Mouse (Mus musculus) adrenal gland, postnatal 14 days (tissue): ENCODE measurements at regions not wholly inside any gene's neighbourhood (a gene's known extent, or its start where the extent isn't known, plus 50 kb on each side); places are given as distances from the start of the nearest gene placed in this dataset.
A peak's percentile ranks its signal among the peaks of the same experiment; 100 is the strongest.

ENCODE experiments used
- DNase-seq: peaks from one replicate; pipeline ENCODE4 v3.0.0; 2021; ENCODE audit warnings: mixed read lengths

DNA sequence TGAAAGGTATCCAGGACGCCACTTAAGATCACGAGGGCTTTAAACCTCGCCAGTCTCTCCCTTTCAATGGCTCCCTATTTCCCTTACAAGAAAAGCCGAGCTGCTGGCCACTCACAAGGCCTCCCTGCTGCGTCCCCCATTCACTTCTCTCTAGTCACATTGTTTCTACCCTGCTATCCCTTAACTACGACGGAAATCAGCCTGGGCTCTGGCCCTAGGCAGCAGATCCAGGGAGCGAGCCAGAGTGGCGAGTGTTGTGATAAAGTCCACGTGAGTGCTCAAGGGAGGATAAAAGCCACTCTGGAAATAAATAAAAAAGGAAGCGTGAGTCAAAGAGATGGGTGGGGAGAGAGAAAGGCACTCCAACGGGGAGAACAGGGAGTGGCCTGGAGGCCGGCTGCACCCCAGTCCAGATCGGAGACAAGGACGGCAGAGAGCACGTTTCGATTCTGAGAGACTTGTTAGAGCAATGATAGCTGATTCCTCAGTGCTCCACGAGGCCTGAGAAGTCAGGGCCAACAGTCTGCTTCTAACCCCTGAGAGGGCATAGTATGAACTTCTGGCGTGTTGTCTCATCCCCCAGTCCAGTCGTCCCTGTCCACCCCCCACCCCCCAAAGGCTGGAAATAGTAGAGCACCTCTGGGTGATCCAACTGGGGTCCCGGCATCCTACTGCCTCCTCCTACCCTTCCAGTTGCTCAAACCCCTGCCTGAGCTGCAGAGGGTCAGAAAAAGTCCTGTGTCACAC lies 84.8 kb upstream of the Calm2 start:
- DNase-seq, result peak; percentile 72

DNA sequence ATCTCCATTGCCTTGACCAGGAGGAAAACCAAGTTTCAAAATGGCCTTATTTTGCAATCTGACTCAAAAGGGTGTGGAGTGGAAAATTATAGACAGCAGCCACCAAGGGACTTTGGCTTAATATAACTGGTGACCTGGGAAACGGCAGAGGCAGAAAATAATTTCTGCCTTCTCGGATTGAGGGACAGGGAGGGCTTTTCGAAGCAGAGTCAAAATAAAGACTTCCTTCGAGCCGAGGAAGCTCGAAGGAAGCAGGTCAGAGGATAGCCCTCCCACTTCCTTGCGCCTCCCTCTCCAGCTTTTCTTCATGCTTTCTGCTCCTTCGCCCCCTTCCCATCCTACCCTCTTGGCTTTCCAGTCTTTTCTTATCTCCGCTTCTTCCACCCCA lies 85.4 kb upstream of the Calm2 start:
- peak; percentile 17 for DNase-seq

DNA sequence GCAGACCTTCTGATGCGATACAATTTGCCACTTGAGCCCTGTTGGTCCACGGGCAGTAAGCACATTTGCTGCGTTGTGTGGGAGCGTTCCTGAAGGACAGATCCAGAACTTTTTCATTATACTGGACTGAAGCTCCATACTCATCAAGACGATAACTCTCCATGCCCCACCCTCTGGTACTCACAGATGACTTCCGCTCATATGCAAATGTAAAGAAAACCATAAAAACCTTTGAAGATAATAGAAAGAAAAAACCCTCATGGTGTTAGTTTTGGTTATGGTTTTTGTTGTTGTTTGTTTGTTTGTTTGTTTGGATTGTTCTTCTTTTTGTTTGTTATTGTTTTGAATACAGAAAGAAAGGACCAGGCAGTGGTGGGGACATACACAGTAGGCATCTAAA lies 86.0 kb upstream of the Calm2 start:
- no peak for DNase-seq

DNA sequence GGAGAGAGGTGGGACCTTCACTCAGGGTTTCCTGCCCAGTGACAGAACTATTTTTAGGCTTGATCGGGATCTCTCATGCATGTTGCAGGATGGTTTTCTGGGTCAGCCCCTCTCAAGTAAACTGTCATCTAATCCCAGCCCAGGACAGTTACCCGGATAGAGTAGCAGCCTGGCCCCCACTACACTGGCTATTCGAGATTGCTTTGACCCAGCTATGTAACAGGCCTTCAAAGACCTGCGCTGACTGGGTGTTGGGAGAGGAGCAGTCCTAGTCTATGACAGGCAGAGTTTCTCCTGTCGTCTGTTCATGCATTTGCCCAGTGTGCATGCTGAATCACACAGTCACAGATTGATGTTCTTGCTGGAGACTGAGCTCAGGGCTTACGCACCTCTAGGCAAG lies 86.2 kb upstream of the Epcam start:
- peak; percentile 17 for DNase-seq

DNA sequence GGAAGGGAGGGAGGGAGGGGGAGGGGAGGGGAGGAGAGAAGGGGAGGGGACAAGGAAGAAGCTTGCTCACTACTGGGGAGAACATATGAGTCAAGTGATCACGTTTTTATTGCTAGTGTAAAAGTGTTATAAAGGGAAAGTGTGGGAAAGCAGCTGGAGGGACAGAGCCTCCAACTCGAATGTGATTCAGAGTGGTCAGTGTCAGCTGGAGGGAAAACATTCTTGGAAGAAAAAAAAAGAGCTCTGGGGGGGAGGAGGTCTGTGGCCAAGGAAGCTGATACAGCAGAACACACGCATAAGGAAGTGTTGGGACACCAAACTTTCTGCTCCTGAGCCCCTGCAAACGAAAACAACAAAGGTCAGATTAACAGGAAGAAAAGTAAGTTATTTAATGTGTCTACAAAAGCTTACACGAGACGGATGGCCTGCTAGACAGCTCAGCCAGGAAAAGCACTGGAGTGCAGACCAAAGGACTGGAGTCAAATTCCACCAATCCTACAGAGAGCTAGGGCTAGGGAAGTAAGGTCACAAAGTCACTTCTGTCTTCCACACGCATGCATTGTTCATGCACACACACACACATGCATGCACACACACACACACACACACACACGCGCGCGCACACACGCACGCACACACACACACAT lies 85.1 kb upstream of the Epcam start:
- no peak for DNase-seq

DNA sequence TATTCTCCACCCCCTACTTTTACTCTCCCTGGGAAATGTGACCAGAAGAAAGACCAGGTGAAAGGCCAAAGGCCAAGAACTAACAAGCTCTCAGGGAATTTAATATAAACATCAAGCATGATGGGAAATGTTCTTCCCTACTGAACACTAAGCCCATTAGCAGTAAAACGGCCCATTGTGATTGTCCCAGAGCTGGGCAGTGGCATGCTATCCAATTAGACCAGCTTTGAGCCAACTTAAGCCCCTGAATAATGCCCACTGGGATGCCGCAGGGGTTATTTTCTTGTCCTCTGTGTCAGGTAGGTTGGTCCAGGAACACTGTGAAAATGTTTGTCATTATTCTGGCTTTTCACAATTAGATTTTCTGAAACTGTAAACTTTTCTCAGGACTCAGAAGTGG lies 81.2 kb upstream of the Epcam start:
- DNase-seq, result no peak

DNA sequence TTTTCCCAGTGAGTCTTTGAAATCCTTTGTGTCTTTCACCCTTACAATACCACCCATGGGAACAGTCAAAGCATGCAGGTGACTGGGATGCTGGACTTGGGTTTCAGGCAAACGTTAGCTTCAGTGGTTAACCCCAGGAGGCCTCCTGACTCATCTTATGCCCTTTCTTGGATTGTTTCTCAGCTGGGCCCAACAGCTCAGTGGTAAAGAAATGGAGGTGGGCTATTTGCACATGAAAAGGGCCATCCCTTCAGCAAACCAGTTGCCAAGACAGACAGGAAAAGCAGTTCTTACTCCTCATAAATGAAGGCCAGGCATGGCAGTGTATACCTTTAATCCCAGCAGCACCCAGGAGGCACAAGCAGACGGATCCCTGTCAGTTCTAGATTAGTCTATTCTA lies 77.4 kb upstream of the Epcam start:
- no peak for DNase-seq

DNA sequence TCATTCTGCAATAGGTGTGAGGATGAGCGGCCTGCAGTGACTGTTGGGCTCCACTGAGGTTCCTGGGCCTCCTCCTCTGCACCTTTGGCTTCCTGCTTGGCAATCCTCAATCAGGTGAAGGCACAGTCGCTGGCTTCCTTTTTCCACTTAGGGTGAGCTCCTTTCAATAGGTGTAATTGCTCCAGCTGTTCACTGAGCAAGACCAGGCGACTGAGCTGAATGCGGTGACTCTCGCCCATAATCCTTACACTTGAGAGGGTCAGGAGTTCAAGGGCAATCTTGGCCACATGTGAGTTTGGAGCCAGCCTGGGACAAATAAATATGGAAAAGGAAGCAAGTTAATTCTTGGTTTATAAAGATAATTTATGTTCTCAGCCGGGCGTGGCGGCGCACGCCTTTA lies 76.1 kb upstream of the Epcam start:
- DNase-seq, result no peak

DNA sequence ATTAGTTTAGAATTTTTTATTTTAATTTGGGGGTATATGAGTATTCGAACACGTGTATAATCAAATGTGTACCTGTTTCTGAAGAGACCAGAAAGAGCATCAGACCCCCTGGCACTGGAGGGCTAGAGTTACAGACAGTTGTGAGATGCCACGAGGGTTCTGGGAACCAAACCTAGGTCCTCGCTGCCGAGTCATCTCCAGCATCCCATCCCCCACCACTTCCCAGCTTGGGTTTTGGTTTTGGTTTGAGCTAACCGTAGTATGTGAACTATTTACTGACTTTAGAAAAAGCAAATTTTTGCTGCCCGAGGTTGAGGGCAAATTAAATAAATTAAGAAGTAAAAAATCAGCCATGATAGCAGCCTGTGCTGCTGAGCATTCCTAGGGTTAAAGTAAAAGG lies 74.9 kb upstream of the Epcam start:
- DNase-seq, result no peak

DNA sequence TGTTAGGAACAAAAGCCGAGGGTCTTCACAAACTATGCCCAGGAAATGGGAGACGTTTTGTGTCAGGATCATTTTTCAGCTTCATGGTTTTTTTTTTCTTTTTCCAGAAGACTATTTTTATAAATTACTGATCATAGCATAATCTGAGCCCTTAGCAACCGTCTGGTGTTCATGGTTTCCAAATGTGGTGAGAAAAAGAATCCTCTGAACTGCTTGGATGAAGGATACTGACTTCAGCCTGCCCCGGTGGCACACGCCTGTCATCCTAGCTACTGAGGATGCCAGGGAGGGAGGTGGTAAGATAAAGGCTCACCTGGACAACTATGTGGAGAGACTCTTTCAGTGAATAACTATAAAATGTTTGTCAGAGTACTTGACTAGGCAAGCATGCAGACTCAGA lies 72.4 kb upstream of the Epcam start:
- no peak for DNase-seq

DNA sequence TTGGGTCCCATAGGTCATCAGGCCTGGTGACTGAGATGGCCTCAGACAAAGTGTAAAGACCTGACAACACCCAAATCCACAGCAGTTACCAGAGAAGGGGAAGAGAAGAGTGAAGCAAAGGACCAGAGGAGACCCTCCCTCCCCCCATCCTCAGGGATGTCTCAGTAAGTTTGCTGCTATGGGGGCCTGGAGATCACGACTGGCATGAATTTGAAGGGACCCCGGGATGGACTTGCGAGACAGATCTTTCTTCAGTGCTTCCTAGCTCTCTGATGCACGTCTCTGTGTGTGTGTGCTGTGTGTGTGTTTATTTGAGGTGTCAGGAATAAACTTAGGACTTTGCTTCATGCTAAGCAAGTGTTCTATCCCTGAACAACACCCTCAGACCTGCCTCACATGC lies 70.1 kb upstream of the Epcam start:
- DNase-seq, result no peak

DNA sequence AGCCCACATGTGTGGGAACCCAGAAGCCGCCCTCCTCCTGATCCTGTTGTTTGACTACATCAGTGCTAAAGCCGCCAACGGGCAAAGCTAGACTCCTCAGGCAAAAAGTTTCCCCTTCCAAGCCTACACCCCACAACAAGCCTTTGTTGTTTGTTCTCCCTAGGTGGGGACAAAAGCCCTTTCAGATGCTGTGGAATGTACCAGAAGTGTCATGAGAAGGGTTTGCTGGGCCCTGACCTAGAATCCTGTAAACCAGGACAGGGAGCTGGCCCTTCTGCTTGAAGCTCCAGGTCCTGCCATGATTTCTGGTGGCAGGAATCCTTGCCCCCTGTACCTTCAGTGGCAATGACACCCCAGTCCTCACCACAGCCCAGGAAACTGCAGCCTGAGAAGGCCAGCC lies 69.5 kb upstream of the Epcam start:
- no peak for DNase-seq

DNA sequence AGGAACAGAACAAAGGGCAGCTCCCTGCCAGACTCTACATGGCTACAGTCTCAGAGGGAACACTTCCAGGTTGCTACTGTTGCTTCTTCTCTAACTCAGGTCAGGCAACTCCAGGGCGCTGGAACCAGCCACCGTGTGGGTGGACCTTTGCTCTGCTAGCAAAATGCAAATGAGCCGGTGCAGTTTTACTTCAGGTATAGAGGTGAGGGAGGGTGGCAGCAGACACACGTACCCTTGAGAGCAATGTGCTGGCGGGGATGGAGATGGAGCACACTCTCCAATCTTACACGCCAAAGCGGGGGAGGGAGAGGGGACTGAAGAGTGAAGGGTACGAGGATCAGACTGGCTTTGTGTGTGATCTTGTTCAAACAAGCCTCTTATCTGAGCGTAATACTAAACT lies 68.8 kb upstream of the Epcam start:
- DNase-seq, result no peak

DNA sequence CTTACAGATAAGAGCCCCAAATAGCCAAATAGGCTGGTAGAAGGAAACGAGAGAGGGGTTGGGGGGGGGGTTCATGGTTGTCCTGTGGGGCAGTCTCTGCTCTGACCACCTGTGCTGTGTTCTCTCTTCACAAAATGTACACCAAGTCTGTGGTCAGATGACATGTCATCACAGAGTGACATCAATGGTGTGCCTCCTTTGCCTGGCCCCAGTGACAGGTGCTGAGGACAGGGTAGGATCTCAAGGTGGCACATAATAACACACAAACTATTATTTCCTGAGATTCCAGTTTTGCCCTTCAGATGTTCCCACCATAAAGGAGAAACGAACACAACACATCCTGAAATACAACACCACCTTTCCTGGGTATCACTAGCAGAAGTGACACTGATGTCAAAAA lies 68.3 kb upstream of the Epcam start:
- no peak for DNase-seq

DNA sequence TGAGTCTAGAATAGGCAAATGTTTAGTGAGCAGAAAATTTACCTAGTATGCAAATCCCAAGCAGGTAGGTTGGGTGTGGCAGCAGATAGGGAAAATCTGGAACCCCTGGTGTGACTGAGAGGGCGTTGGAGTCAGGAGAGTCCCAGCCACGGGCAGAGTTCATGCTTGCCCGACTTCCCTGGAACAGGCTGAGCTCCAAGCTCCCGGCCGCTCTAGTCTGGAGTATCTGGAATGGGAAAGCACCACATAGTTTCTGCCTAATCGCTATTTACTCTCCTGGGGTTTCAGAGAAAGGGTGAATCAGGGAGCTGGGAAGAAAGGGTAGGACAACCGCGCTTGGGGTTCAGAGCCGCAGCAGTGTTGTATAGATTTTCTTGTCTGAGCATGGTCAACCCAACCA lies 65.8 kb upstream of the Epcam start:
- no peak for DNase-seq

DNA sequence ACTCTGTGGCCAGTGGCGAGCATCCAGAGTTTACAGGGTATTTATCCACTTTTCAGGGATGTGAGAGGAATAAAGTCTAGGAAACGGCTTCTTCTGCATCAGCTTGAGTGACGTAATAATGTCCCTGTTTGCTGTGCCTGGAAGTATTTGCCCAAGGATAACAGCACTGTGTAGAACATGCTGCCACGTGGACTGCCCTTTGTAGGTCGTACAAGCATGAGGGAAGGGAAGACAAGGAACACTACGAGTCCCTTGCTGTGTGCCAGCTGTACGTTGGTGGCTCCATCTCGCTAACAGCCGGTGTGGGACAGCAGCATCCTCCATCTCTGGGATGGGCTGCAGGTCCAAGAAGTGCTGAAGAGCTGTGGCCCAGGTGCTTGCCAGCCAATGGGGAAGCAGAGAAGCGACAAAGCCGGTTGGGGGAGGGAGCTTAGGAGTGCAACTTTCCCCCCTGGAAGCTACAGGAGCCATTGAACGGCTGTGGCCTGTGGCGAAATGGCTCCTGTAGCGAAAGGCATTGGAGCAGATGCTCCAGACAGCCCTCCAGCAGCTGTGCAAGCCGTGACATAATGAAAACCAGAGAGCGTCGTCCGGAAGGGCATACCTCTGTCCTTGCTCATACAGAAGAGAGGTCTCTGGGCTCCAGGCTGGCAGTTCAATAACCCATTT lies 65.0 kb upstream of the Epcam start:
- DNase-seq, result no peak

DNA sequence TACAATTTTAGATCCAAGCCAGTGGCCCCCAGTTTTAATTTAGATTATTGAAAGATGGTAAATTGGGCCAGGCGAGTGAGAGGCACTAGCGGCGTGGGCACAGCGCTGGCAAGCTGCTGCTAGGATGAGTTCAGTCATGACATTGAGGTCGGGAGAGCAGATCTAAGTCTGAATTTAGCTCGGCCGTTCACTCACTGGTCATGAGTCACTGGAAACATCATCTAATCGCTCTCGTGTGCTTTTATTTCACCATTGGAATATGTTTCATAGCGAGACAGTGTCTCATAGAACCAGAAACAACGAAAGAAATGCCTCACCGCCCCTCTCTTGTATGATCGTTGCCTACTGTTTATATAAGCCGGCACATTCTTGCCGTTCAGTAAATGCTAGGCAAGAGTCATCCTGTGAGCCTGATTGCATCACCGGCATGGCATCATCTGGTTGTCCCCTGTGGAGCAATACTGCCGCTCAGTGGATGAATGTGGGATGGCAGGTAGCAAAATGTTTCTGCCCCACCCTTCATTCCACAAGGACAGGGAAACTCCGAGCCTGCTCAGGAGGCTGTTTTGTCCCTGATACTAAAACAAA lies 64.3 kb upstream of the Epcam start:
- peak; percentile 94 for DNase-seq

DNA sequence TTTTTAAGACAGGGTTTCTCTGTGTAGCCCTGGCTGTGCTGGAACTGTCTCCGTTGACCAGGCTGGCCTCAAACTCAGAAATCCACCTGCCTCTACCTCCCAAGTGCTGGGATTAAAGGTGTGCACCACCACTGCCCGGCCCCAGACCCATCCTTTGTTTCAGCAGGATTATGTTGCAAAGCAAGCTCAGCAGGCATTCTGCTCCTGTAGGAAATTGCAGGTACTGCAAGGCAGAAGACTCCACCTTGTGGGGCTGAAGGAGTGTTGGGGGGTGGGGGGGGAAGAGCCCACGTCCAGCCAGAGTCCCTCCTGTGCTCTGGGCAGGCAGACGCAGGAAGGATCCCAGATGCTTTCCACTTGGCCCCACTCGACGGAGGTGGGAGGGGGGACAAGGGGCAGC lies 52.2 kb upstream of the Epcam start:
- DNase-seq, result no peak

DNA sequence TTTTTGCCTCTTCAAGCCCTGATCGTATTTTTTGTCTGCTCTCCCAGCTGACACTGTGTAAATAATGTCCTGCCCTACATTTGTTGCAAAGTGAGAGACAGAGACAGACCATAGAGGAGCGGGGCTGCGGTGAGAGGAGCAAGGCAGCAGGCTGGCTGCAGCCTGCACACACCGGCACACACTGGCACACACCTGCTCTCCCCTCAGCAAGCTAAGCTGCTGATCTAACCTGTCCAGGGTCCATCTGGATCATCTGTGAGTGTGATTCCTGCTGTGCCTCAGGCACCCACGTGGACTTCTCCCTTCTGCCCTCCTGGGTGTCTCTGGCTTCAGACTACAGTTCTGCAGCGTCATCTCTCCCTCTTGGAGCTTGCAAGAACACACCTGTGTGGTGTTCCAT lies 50.4 kb upstream of the Epcam start:
- DNase-seq, result no peak
